In the genomic region with DNA sequence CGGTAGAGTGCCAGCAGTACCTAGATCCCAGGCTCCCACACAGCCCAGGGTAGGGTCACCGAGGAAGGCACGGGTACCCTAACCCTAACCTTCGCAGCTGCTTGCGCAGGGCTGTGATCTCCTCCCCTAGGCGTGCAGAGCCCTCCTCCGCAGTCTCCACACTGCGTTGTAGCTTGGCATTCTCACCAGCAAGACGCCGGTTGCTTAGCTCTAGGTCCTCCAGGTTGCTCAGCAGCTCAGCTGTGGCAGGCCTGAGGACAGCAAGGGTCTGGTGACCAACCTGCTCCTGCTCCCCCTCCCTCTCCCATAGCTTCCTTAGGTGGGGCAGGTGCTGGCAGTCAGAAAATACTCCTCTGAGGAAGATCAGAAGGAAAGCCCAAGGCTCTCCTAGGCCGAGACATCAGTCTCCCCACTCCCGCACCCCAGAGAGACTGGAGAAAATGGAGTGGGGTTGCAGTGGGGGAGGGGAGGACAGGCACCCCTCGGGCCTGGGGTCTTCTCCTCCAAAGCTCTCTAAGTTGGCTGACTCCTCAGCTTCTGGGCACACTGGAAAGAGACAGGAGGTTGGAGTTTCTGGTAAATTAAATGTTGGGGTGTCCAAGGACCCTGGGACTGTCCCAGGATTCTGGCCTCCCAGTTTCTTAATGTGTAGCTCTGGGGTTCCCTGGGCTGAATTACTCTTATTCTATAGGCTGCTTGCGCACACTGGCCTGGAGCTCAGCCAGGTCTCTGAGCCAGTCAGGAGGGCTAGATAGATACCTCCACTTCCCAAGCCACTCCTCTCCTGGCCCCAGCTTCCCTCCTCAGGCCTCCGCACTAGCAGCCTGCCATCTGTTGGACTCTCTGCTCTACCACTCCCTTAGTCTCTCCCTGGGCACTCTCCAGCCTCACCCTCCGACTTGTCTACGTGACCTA, we compare ENCODE assay signal across 26 mouse cellular contexts. TPM values are rescaled to one million over a fixed set of nuclear protein-coding genes. Genes with fewer than 3 reads are reported as not detected.
DNase-seq lines count a peak whose midpoint lies in the region; ATAC-seq and TF ChIP-seq lines count a peak whose summit lies in the region.
"Had no signal": no experiment of that assay in that cellular context is flagged by ENCODE, and none has a peak within 500 bp of the region (broad histone marks: within the 10 kb centered on the region; RNA-seq: fewer than 3 reads in every experiment).

No protein-coding gene starts in this region.

- peaks cover 0 to 14% of the 10 kb centered on the region in 2 experiments; a peak in 2 of 4 replicates for H3K36me3 ChIP-seq in MEL (ENCODE audit: control insufficient read depth in 1 of 2, insufficient read depth in 2 of 2, low read length in 2 of 2)
- no peaks in the 10 kb centered on the region for H3K36me3 ChIP-seq in limb, embryonic 13.5 days
- H3K36me3 ChIP-seq: embryonic facial prominence, embryonic 15.5 days; forebrain, embryonic 12.5 days; midbrain, embryonic 13.5 days; stomach, embryonic 15.5 days had no signal

- TF ChIP-seq RAD21 in MEL (IDR thresholded peaks at IDR 0.05; ENCODE audit: low read depth, low read length), result no peak

- H3K9me3 ChIP-seq in MEL (replicated peaks; ENCODE audit: insufficient read depth, low read length), result no peaks in the 10 kb centered on the region
- H3K9me3 ChIP-seq in limb, embryonic 13.5 days, result no peaks in the 10 kb centered on the region
- H3K9me3 ChIP-seq: embryonic facial prominence, embryonic 15.5 days; forebrain, embryonic 12.5 days; midbrain, embryonic 13.5 days; stomach, embryonic 15.5 days had no signal

- DNase-seq in cerebellum, postnatal 4 days (ENCODE audit: low spot score in 2 of 2), result no peak
- peak; percentile 90 for DNase-seq in MEL (ENCODE audit: low read depth, low spot score)
- DNase-seq in cerebellum, adult 9-11 months, result peak; percentile 84
- DNase-seq in B cell, adult 2 months, result no peak
- no peak for DNase-seq in kidney, postnatal 25 days
- DNase-seq in heart, postnatal 14 days, result no peak
- DNase-seq: adrenal gland, postnatal 10 days; gastrocnemius, postnatal 36 days; kidney, adult 2 months; kidney, postnatal 14 days; layer of hippocampus, adult 9-11 months; liver; liver, postnatal 0 days; right cerebral cortex, adult 18-20 months; thymus, postnatal 14 days had no signal

- no peak overlapping the region for H3K27ac ChIP-seq in MEL (ENCODE audit: control insufficient read depth, low read depth, low read length)
- H3K27ac ChIP-seq in limb, embryonic 13.5 days, result no peak overlapping the region
- H3K27ac ChIP-seq: embryonic facial prominence, embryonic 15.5 days; forebrain, embryonic 12.5 days; macrophage; midbrain, embryonic 13.5 days; stomach, embryonic 15.5 days had no signal

- H3K4me1 ChIP-seq in MEL (ENCODE audit: control insufficient read depth in 1 of 2, insufficient read depth in 2 of 2, low read length in 2 of 2), result peaks cover 26 to 41% of the 10 kb centered on the region in 2 experiments
- H3K4me1 ChIP-seq in limb, embryonic 13.5 days, result peaks cover 13% of the 10 kb centered on the region

- H3K4me3 ChIP-seq in MEL (ENCODE audit: control insufficient read depth in 1 of 2, insufficient read depth in 1 of 2, low read depth in 2 of 2, low read length in 2 of 2), result 0 out of 4 replicates have a peak overlapping the region, but pooled peaks of 1 of the 2 experiments have one; percentile 1
- H3K4me3 ChIP-seq in limb, embryonic 13.5 days, result no peak overlapping the region
- H3K4me3 ChIP-seq: embryonic facial prominence, embryonic 15.5 days; forebrain, embryonic 12.5 days; midbrain, embryonic 13.5 days; stomach, embryonic 15.5 days had no signal

- no peaks in the 10 kb centered on the region for H3K27me3 ChIP-seq in MEL (ENCODE audit: control insufficient read depth in 1 of 2, insufficient read depth in 2 of 2, low read length in 2 of 2)
- peaks cover 26% of the 10 kb centered on the region for H3K27me3 ChIP-seq in limb, embryonic 13.5 days

- ATAC-seq in cerebellum, adult (ENCODE audit: insufficient number of reproducible peaks, low FRiP score, low TSS enrichment), result peak; percentile 34; the same call in 1 of the 2 replicates
- ATAC-seq in limb, embryonic 13.5 days (ENCODE audit: low FRiP score, low read depth), result no peak
- ATAC-seq: hindbrain, embryonic 16.5 days; liver, postnatal 0 days; midbrain, embryonic 13.5 days had no signal

- H3K79me2 ChIP-seq in MEL (ENCODE audit: control insufficient read depth, insufficient read depth, low read length, poor library complexity), result no peaks in the 10 kb centered on the region

- WGBS in limb, embryonic 13.5 days, result 69% methylated on average over 17 of the region's 17 CpGs

- H3K4me2 ChIP-seq in limb, embryonic 13.5 days (replicated peaks), result no peak overlapping the region
- H3K4me2 ChIP-seq: embryonic facial prominence, embryonic 15.5 days; forebrain, embryonic 12.5 days; midbrain, embryonic 13.5 days; stomach, embryonic 15.5 days had no signal

- 0 out of 6 replicates have a peak, but pooled peaks of 1 of the 3 experiments have one; percentile 19 for TF ChIP-seq CTCF in MEL (IDR thresholded peaks at IDR 0.05 in 2 of 3, conservative IDR thresholded peaks at IDR 0.05 in 1 of 3; ENCODE audit: control insufficient read depth in 1 of 3, insufficient read depth in 1 of 3, low read depth in 2 of 3, low read length in 3 of 3, poor library complexity in 1 of 3, severe bottlenecking in 1 of 3)

- no peak for TF ChIP-seq EP300 in MEL (IDR thresholded peaks at IDR 0.05; ENCODE audit: low read depth in 1 of 2, low read length in 2 of 2)

- TF ChIP-seq POLR2A in MEL (IDR thresholded peaks at IDR 0.05; ENCODE audit: control insufficient read depth in 1 of 2, insufficient read depth in 1 of 2, low read depth in 1 of 2, low read length in 2 of 2, poor library complexity in 1 of 2), result 0 out of 4 replicates have a peak, but pooled peaks of 1 of the 2 experiments have one; percentile 25

- peak overlapping the region; percentile 21; the same call in 1 of the 2 replicates for H3K9ac ChIP-seq in MEL (ENCODE audit: control insufficient read depth, low read depth, low read length, poor library complexity, severe bottlenecking)
- peak overlapping the region; percentile 19; the same call in 1 of the 2 replicates for H3K9ac ChIP-seq in limb, embryonic 13.5 days
- H3K9ac ChIP-seq: embryonic facial prominence, embryonic 15.5 days; forebrain, embryonic 12.5 days; liver, postnatal 0 days; stomach, embryonic 15.5 days had no signal

- intact Hi-C loops in heart, postnatal 14 days (cut with DNase I), result no loop called here

TF ChIP-seq in MEL, 35 proteins besides CTCF, POLR2A, EP300 and RAD21:
- 0 out of 2 replicates have a peak, but pooled peaks have one; percentile 30 for TF ChIP-seq TBP (IDR thresholded peaks at IDR 0.05; ENCODE audit: low read depth, low read length)
- TF ChIP-seq ZC3H11A (IDR thresholded peaks at IDR 0.05; ENCODE audit: low read depth, low read length), result no peak
- peak; percentile 54 for TF ChIP-seq NRF1 (IDR thresholded peaks at IDR 0.05; ENCODE audit: insufficient read depth, low read depth, low read length, poor library complexity, severe bottlenecking)
- TF ChIP-seq ETS1 (IDR thresholded peaks at IDR 0.05; ENCODE audit: low read depth, low read length), result no peak
- 0 out of 2 replicates have a peak, but pooled peaks have one; percentile 9 for TF ChIP-seq SMC3 (IDR thresholded peaks at IDR 0.05; ENCODE audit: low read depth, low read length)
- no peak for TF ChIP-seq MEF2A (IDR thresholded peaks at IDR 0.05; ENCODE audit: extremely low read depth, insufficient replicate concordance, low read depth, low read length, poor library complexity, severe bottlenecking)

RNA-seq across cellular contexts. Expression of gene Ccdc155, which starts 10.6 kb away (rescaled TPM):
- total RNA-seq in MEL (2012; rRNA removed), result 0.16 and 0.27 TPM in 2 replicates
- polyA plus RNA-seq in MEL (2012; ENCODE audit: insufficient read depth in 1 of 2, insufficient read length in 2 of 2, low read depth in 1 of 2, low replicate concordance in 2 of 2, missing spikeins in 1 of 2), result under 1 TPM in 1 of 2 experiments, not detected in 1; 0.38 TPM
- polyA plus RNA-seq in limb, embryonic 13.5 days (2015; fragmentation: Nextera tagmentation; extraction: Ambion mirVana), result 0.93 and 1.4 TPM in 2 replicates
- total RNA-seq in heart, postnatal 14 days (2021), result not detected
- total RNA-seq: CH12.LX; gastrocnemius, postnatal 36 days had no signal
- polyA plus RNA-seq: liver, postnatal 0 days; macrophage had no signal

RNA-seq across cellular contexts. Expression of gene Pth2, which starts 13.3 kb away (rescaled TPM):
- total RNA-seq in MEL (2012; rRNA removed), result not detected in 2 replicates
- polyA plus RNA-seq in MEL (2012; ENCODE audit: insufficient read depth in 1 of 2, insufficient read length in 2 of 2, low read depth in 1 of 2, low replicate concordance in 2 of 2, missing spikeins in 1 of 2), result not detected
- polyA plus RNA-seq in limb, embryonic 13.5 days (2015; fragmentation: Nextera tagmentation; extraction: Ambion mirVana), result not detected in 2 replicates
- not detected for total RNA-seq in heart, postnatal 14 days (2021)
- total RNA-seq: adrenal gland, postnatal 10 days; CH12.LX; gastrocnemius, postnatal 36 days; left cerebral cortex, postnatal 10 days had no signal
- polyA plus RNA-seq: embryonic facial prominence, embryonic 15.5 days; heart, postnatal 0 days; kidney, adult 2 months; liver, postnatal 0 days; macrophage; stomach, embryonic 15.5 days had no signal

RNA-seq across cellular contexts. Expression of gene Gfy, which starts 14.8 kb away (rescaled TPM):
- not detected in 2 replicates for total RNA-seq in MEL (2012; rRNA removed)
- not detected for polyA plus RNA-seq in MEL (2012; ENCODE audit: insufficient read depth in 1 of 2, insufficient read length in 2 of 2, low read depth in 1 of 2, low replicate concordance in 2 of 2, missing spikeins in 1 of 2)
- polyA plus RNA-seq in limb, embryonic 13.5 days (2015; fragmentation: Nextera tagmentation; extraction: Ambion mirVana), result not detected in 2 replicates
- total RNA-seq in heart, postnatal 14 days (2021), result not detected
- total RNA-seq: adrenal gland, postnatal 10 days; CH12.LX; gastrocnemius, postnatal 36 days had no signal
- polyA plus RNA-seq: heart, postnatal 0 days; hindbrain, embryonic 16.5 days; kidney, adult 2 months; liver, postnatal 0 days; macrophage; midbrain, embryonic 13.5 days; stomach, embryonic 15.5 days had no signal

RNA-seq across cellular contexts. Expression of gene Dkkl1, which starts 17.8 kb away (rescaled TPM):
- total RNA-seq in MEL (2012; rRNA removed), result 8.5 and 9.2 TPM in 2 replicates
- 10 to 100 TPM in 1 of 2 experiments, not detected in 1; 32.0 TPM for polyA plus RNA-seq in MEL (2012; ENCODE audit: insufficient read depth in 1 of 2, insufficient read length in 2 of 2, low read depth in 1 of 2, low replicate concordance in 2 of 2, missing spikeins in 1 of 2)
- polyA plus RNA-seq in limb, embryonic 13.5 days (2015; fragmentation: Nextera tagmentation; extraction: Ambion mirVana), result 1.3 and 1.4 TPM in 2 replicates
- total RNA-seq in heart, postnatal 14 days (2021), result not detected
- total RNA-seq: gastrocnemius, postnatal 36 days had no signal
- polyA plus RNA-seq: heart, postnatal 0 days; macrophage had no signal

RNA-seq across cellular contexts. Expression of gene Tead2, which starts 21.4 kb away (rescaled TPM):
- 0.19 TPM in 1 of 2 replicates, not detected in the other for total RNA-seq in MEL (2012; rRNA removed)
- under 1 TPM in 1 of 2 experiments, not detected in 1; 0.38 TPM for polyA plus RNA-seq in MEL (2012; ENCODE audit: insufficient read depth in 1 of 2, insufficient read length in 2 of 2, low read depth in 1 of 2, low replicate concordance in 2 of 2, missing spikeins in 1 of 2)
- 259 and 263 TPM in 2 replicates for polyA plus RNA-seq in limb, embryonic 13.5 days (2015; fragmentation: Nextera tagmentation; extraction: Ambion mirVana)
- total RNA-seq in heart, postnatal 14 days (2021), result 10 to 100 TPM; 10.1 to 14.4 TPM
- polyA plus RNA-seq: macrophage had no signal

Comparison
In these comparisons a context has a peak if more than half of its experiments do, and no peak if none do; other contexts are left out.
1. DNase-seq: peak in MEL (single experiment) and cerebellum, adult 9-11 months (single experiment); none in cerebellum, postnatal 4 days (0 of 2), B cell, adult 2 months (0 of 2), kidney, postnatal 25 days (0 of 2) and heart, postnatal 14 days (0 of 2).